Mouse (Mus musculus): ENCODE data around the gene Scrt2. TPM values are rescaled to one million over a fixed set of nuclear protein-coding genes. Genes with fewer than 3 reads are reported as not detected.

Scrt2 gene
- 59.5 and 73.3 TPM in 2 replicates for polyA plus RNA-seq (2012; rRNA removed)

GRCm38 (mm10) chr2:152080685-152081541 lies at the start of gene Scrt2:
Scrt2 (plus strand) TSS chr2:152081529.

GRCm38 (mm10) chr2:152105318-152106224 lies 24.2 kb downstream of the Scrt2 start, which contains the start of gene Srxn1:
Srxn1 (plus strand) TSS chr2:152105516.

GRCm38 (mm10) chr2:152143279-152144157 lies 62.2 kb downstream of the Scrt2 start, which contains the start of gene Tcf15:
Tcf15 (plus strand) TSS chr2:152143561.

Other genes with a start within 250 kb of the Scrt2 start
- gene Rspo4, start 238.6 kb upstream of the Scrt2 start, polyA plus RNA-seq (2012; rRNA removed): 0.09 and 0.11 TPM in 2 replicates
- gene Angpt4, start 170.3 kb upstream of the Scrt2 start, polyA plus RNA-seq (2012; rRNA removed): 0.06 and 0.25 TPM in 2 replicates
- gene Fam110a, start 101.3 kb upstream of the Scrt2 start, polyA plus RNA-seq (2012; rRNA removed): 32.5 and 35.2 TPM in 2 replicates
- gene Slc52a3, start 85.0 kb upstream of the Scrt2 start, polyA plus RNA-seq (2012; rRNA removed): 0.79 and 0.95 TPM in 2 replicates
- 15.3 and 16.6 TPM in 2 replicates for gene Srxn1, start 24.0 kb downstream of the Scrt2 start, polyA plus RNA-seq (2012; rRNA removed)
- 2.0 and 3.6 TPM in 2 replicates for gene Tcf15, start 62.0 kb downstream of the Scrt2 start, polyA plus RNA-seq (2012; rRNA removed)
- gene Csnk2a1, start 145.3 kb downstream of the Scrt2 start, polyA plus RNA-seq (2012; rRNA removed): 83.6 and 94.8 TPM in 2 replicates
- gene Tbc1d20, start 212.3 kb downstream of the Scrt2 start, polyA plus RNA-seq (2012; rRNA removed): 43.8 and 46.3 TPM in 2 replicates